Mouse (Mus musculus): ENCODE data around the gene Hnrnpab. TPM values are rescaled to one million over a fixed set of nuclear protein-coding genes. Genes with fewer than 3 reads are reported as not detected.

Hnrnpab gene
- total and polyA plus RNA-seq, 3 experiments: 893 to 2,181 (median 1,100) TPM

GRCm38 (mm10) chr11:51636323-51636684 is 29.7 kb upstream of the Hnrnpab start:
- Histone ChIP-seq H3K4me1 (ENCODE audit: control insufficient read depth in 1 of 2, insufficient read depth in 2 of 2) (peaks cover 3 to 74% of the 10 kb centered on the region in 2 experiments; a peak in 2 of 4 replicates), H3K27me3 (replicated peaks) (no peaks in the 10 kb centered on the region), H3K4me3 (replicated peaks in 1 of 3; ENCODE audit: low read depth in 2 of 3, low read length in 2 of 3, poor library complexity in 1 of 3) (peak overlapping the region; percentile 65 to 95 (median 88)), H3K4me2 (ENCODE audit: insufficient read depth, low read depth, poor library complexity, severe bottlenecking) (peak overlapping the region; percentile 73), H3K36me3 (replicated peaks in 1 of 2; ENCODE audit: control insufficient read depth in 1 of 2, insufficient read depth in 1 of 2, low read length in 1 of 2) (peaks cover 0 to 39% of the 10 kb centered on the region in 2 experiments), H3K9ac (ENCODE audit: insufficient read depth, low read depth) (peak overlapping the region; percentile 94), H3K9me3 (replicated peaks; ENCODE audit: low read length) (no peaks in the 10 kb centered on the region), H3K79me2 (replicated peaks; ENCODE audit: control insufficient read depth, extremely low read depth, insufficient read depth, poor library complexity, severe bottlenecking) (peaks cover 9% of the 10 kb centered on the region; the same call in 1 of the 2 replicates), H3K27ac (ENCODE audit: insufficient read depth, low read depth) (peak overlapping the region; percentile 12; the same call in 1 of the 2 replicates)
- in situ Hi-C loops (cut with MboI; ENCODE audit: low pct_ligation_motif_present, low pct_unique_long_range_greater_than_20kb, low sequenced_read_pairs) (no loop called here), dilution Hi-C loops (cut with MboI; ENCODE audit: extremely low pct_ligation_motif_present, extremely low pct_unique_long_range_greater_than_20kb, low sequenced_read_pairs) (no loop called here)
- TF ChIP-seq MXI1 (IDR thresholded peaks at IDR 0.05; ENCODE audit: low read depth, low read length): no peak
- 0 out of 2 replicates have a peak, but pooled peaks have one; percentile 43 for TF ChIP-seq TBP (conservative IDR thresholded peaks at IDR 0.05; ENCODE audit: low read depth, low read length)
- TF ChIP-seq RAD21 (IDR thresholded peaks at IDR 0.05; ENCODE audit: low read depth, low read length): peak; percentile 26
- peak; percentile 69 to 72 for TF ChIP-seq CTCF (conservative IDR thresholded peaks at IDR 0.05 in 1 of 2, IDR thresholded peaks at IDR 0.05 in 1 of 2; ENCODE audit: low read depth in 2 of 2, low read length in 2 of 2)
- TF ChIP-seq SMC3 (IDR thresholded peaks at IDR 0.05; ENCODE audit: low read depth, low read length): peak; percentile 48
- no peak for TF ChIP-seq MAZ (IDR thresholded peaks at IDR 0.05; ENCODE audit: low read depth, low read length)
- TF ChIP-seq USF1 (IDR thresholded peaks at IDR 0.05; ENCODE audit: low read depth, low read length): no peak
- 0 out of 2 replicates have a peak, but pooled peaks have one; percentile 25 for TF ChIP-seq IRF4 (IDR thresholded peaks at IDR 0.05; ENCODE audit: low read depth, low read length)
- TF ChIP-seq UBTF (IDR thresholded peaks at IDR 0.05; ENCODE audit: low read depth, low read length): peak; percentile 26; the same call in 1 of the 2 replicates
- peak; percentile 84 for DNase-seq (ENCODE audit: extremely low read depth)

- in situ Hi-C loops (cut with MboI; ENCODE audit: low pct_ligation_motif_present, low pct_unique_long_range_greater_than_20kb, low sequenced_read_pairs): no loop called here
- H3K27me3 ChIP-seq (replicated peaks): no peaks in the 10 kb centered on the region
- H3K4me1 ChIP-seq (ENCODE audit: control insufficient read depth in 1 of 2, insufficient read depth in 2 of 2): peaks cover 3 to 70% of the 10 kb centered on the region in 2 experiments; a peak in 2 of 4 replicates
- dilution Hi-C loops (cut with MboI; ENCODE audit: extremely low pct_ligation_motif_present, extremely low pct_unique_long_range_greater_than_20kb, low sequenced_read_pairs): no loop called here
- peaks cover 9% of the 10 kb centered on the region; the same call in 1 of the 2 replicates for H3K79me2 ChIP-seq (replicated peaks; ENCODE audit: control insufficient read depth, extremely low read depth, insufficient read depth, poor library complexity, severe bottlenecking)
- peak within 1 kb of the TSS; percentile 94 for H3K9ac ChIP-seq (ENCODE audit: insufficient read depth, low read depth)
- H3K4me2 ChIP-seq (ENCODE audit: insufficient read depth, low read depth, poor library complexity, severe bottlenecking): peak within 1 kb of the TSS; percentile 86
- no peaks in the 10 kb centered on the region for H3K9me3 ChIP-seq (replicated peaks; ENCODE audit: low read length)
- peak within 1 kb of the TSS; percentile 68 for H3K27ac ChIP-seq (ENCODE audit: insufficient read depth, low read depth)
- DNase-seq (ENCODE audit: extremely low read depth): peak; percentile 93
- H3K4me3 ChIP-seq (replicated peaks in 1 of 3; ENCODE audit: low read depth in 2 of 3, low read length in 2 of 3, poor library complexity in 1 of 3): peak within 1 kb of the TSS; percentile 65 to 95 (median 88)
- peaks cover 3 to 39% of the 10 kb centered on the region in 2 experiments for H3K36me3 ChIP-seq (replicated peaks in 1 of 2; ENCODE audit: control insufficient read depth in 1 of 2, insufficient read depth in 1 of 2, low read length in 1 of 2)
- TF ChIP-seq MAFK (IDR thresholded peaks at IDR 0.05; ENCODE audit: insufficient replicate concordance, low read length) (no peak), JUND (conservative IDR thresholded peaks at IDR 0.05; ENCODE audit: low read depth, low read length) (no peak), USF2 (conservative IDR thresholded peaks at IDR 0.05; ENCODE audit: low read depth, low read length) (no peak), ETS1 (conservative IDR thresholded peaks at IDR 0.05; ENCODE audit: low read depth, low read length) (peak; percentile 65), SMC3 (IDR thresholded peaks at IDR 0.05; ENCODE audit: low read depth, low read length) (no peak), EP300 (IDR thresholded peaks at IDR 0.05; ENCODE audit: low read length) (no peak), CHD1 (IDR thresholded peaks at IDR 0.05; ENCODE audit: low read depth, low read length) (peak; percentile 83; the same call in 1 of the 2 replicates), USF1 (IDR thresholded peaks at IDR 0.05; ENCODE audit: low read depth, low read length) (peak; percentile 5; the same call in 1 of the 2 replicates), POLR2A (IDR thresholded peaks at IDR 0.05; ENCODE audit: low read depth, low read length) (peak; percentile 65), ELF1 (IDR thresholded peaks at IDR 0.05; ENCODE audit: low read depth, low read length) (peak; percentile 76), E2F4 (IDR thresholded peaks at IDR 0.05; ENCODE audit: insufficient replicate concordance, low read depth, low read length) (0 out of 2 replicates have a peak, but pooled peaks have one; percentile 6), PAX5 (IDR thresholded peaks at IDR 0.05; ENCODE audit: low read length) (no peak), RCOR1 (conservative IDR thresholded peaks at IDR 0.05; ENCODE audit: low read depth, low read length) (no peak), UBTF (IDR thresholded peaks at IDR 0.05; ENCODE audit: low read depth, low read length) (0 out of 2 replicates have a peak, but pooled peaks have one; percentile 19), CTCF (conservative IDR thresholded peaks at IDR 0.05 in 1 of 2, IDR thresholded peaks at IDR 0.05 in 1 of 2; ENCODE audit: low read depth in 2 of 2, low read length in 2 of 2) (no peak), TBP (conservative IDR thresholded peaks at IDR 0.05; ENCODE audit: low read depth, low read length) (0 out of 2 replicates have a peak, but pooled peaks have one; percentile 8), HCFC1 (IDR thresholded peaks at IDR 0.05; ENCODE audit: low read depth, low read length) (peak; percentile 85), SIN3A (IDR thresholded peaks at IDR 0.05; ENCODE audit: low read length) (peak; percentile 95), TCF12 (IDR thresholded peaks at IDR 0.05; ENCODE audit: low read depth, low read length) (peak; percentile 70), ZKSCAN1 (IDR thresholded peaks at IDR 0.05; ENCODE audit: borderline replicate concordance, low read depth, low read length) (no peak), NRF1 (IDR thresholded peaks at IDR 0.05; ENCODE audit: low read depth, low read length) (peak; percentile 86), CHD2 (IDR thresholded peaks at IDR 0.05; ENCODE audit: low read length) (peak; percentile 65; the same call in 1 of the 2 replicates), MAX (IDR thresholded peaks at IDR 0.05; ENCODE audit: low read length) (peak; percentile 58), KAT2A (IDR thresholded peaks at IDR 0.05; ENCODE audit: insufficient replicate concordance, low read length) (no peak), JUN (IDR thresholded peaks at IDR 0.05; ENCODE audit: insufficient read depth, low read depth, low read length) (no peak)
These were observed 29.1 kb upstream of the Hnrnpab start, which contains the start of gene Rmnd5b for GRCm38 (mm10) chr11:51635525-51636322. Gene Rmnd5b (minus strand): TSS chr11:51635896.
